26 mouse cellular contexts compared by ENCODE assay signal in the genomic region with DNA sequence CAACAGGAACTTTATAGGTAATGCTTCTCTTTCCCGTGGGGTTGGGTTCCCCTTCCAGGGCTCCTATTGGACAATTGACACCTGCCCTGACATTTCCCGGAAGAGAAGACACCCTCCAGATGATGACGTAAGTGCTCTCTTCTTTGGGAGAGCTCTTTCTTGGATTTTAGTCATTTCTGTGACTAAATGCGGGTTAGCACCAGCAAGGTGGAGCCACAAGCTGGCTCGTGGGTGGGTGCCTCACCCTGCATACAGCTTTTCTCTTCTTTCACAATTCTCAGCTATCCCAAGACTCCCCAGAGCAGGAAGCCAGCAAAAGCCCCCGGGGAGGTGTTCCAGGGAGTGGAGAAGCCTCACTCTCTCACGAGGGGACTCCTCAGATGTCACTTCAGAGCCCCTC.
"Had no signal": no experiment of that assay in that cellular context is flagged by ENCODE, and none has a peak within 500 bp of the region (broad histone marks: within the 10 kb centered on the region; RNA-seq: fewer than 3 reads in every experiment).

No protein-coding gene starts in this region.

- H3K4me2 ChIP-seq: heart, embryonic 12.5 days; hindbrain, embryonic 12.5 days; hindbrain, embryonic 14.5 days; intestine, embryonic 15.5 days; limb, embryonic 13.5 days; limb, embryonic 15.5 days; liver, embryonic 12.5 days had no signal

- H3K4me3 ChIP-seq: gastrocnemius, adult 2 months; heart, adult 2 months; heart, embryonic 10.5 days; heart, embryonic 12.5 days; hindbrain, embryonic 10.5 days; hindbrain, embryonic 12.5 days; intestine, embryonic 15.5 days; limb, embryonic 13.5 days; limb, embryonic 15.5 days; liver, embryonic 12.5 days had no signal

- H3K9ac ChIP-seq: heart, embryonic 12.5 days; hindbrain, embryonic 12.5 days; hindbrain, embryonic 14.5 days; intestine, embryonic 15.5 days; limb, embryonic 13.5 days; limb, embryonic 15.5 days; liver, embryonic 12.5 days had no signal

- ATAC-seq: hindbrain, embryonic 16.5 days; inflammation-experienced regulatory T-cells, adult 6 months; intestine, embryonic 15.5 days; intestine, postnatal 0 days; liver, embryonic 12.5 days had no signal

- H3K27ac ChIP-seq: gastrocnemius, adult 2 months; heart, adult 2 months; heart, embryonic 10.5 days; hindbrain, embryonic 10.5 days; hindbrain, embryonic 12.5 days; hindbrain, embryonic 14.5 days; intestine, embryonic 15.5 days; kidney, postnatal 0 days; limb, embryonic 13.5 days; limb, embryonic 15.5 days; liver, embryonic 12.5 days had no signal

- H3K4me1 ChIP-seq: heart, embryonic 10.5 days; heart, embryonic 12.5 days; hindbrain, embryonic 10.5 days; hindbrain, embryonic 12.5 days; intestine, embryonic 15.5 days; limb, embryonic 13.5 days; limb, embryonic 15.5 days had no signal

- H3K9me3 ChIP-seq: heart, embryonic 10.5 days; hindbrain, embryonic 12.5 days; intestine, embryonic 15.5 days; limb, embryonic 13.5 days; limb, embryonic 15.5 days; liver, embryonic 12.5 days had no signal

- H3K27me3 ChIP-seq: heart, embryonic 12.5 days; hindbrain, embryonic 12.5 days; intestine, embryonic 15.5 days; limb, embryonic 13.5 days; limb, embryonic 15.5 days; liver, embryonic 12.5 days had no signal

- DNase-seq: gastrocnemius, adult 2 months; gastrocnemius, postnatal 10 days; gastrocnemius, postnatal 25 days; heart, adult 2 months; heart, postnatal 10 days; heart, postnatal 4 days; kidney, adult 18-20 months; kidney, adult 8-10 months; kidney, postnatal 14 days; kidney, postnatal 36 days; layer of hippocampus, adult 9-11 months; layer of hippocampus, postnatal 36 days; left cerebral cortex, postnatal 4 days had no signal
